Mouse (Mus musculus) right cerebral cortex, postnatal 14 days (tissue): ENCODE results near the gene Plekhg4.

Experiments
- DNase-seq: peaks from one replicate; pipeline ENCODE4 v3.0.0; 2022

Plekhg4 gene

GRCm38 (mm10) chr8:105373032-105373431 lies at the start of gene Plekhg4:
Gene Plekhg4, plus strand, starts transcription at chr8:105373274.
- no peak for DNase-seq

- peak; percentile 42 for DNase-seq
Measured at GRCm38 (mm10) chr8:105325641-105326093, 47.4 kb upstream of the Plekhg4 start.

- peak; percentile 98 for DNase-seq
Measured at GRCm38 (mm10) chr8:105326141-105326672, 46.9 kb upstream of the Plekhg4 start, which contains the start of the genes Lrrc29 and Tmem208. Gene Lrrc29, minus strand, starts transcription at chr8:105326278. Gene Tmem208, plus strand, starts transcription at chr8:105326354.

- DNase-seq = no peak
Measured at GRCm38 (mm10) chr8:105326968-105327367, 46.1 kb upstream of the Plekhg4 start.

- DNase-seq = no peak
Measured at GRCm38 (mm10) chr8:105330325-105330724, 42.7 kb upstream of the Plekhg4 start.

- DNase-seq = no peak
Measured at GRCm38 (mm10) chr8:105331469-105331868, 41.6 kb upstream of the Plekhg4 start.

GRCm38 (mm10) chr8:105331931-105332330 lies 41.1 kb upstream of the Plekhg4 start:
- no peak for DNase-seq

- no peak for DNase-seq
Measured at GRCm38 (mm10) chr8:105332523-105332922, 40.6 kb upstream of the Plekhg4 start.

GRCm38 (mm10) chr8:105336373-105337130 lies 36.5 kb upstream of the Plekhg4 start:
- DNase-seq = no peak

- DNase-seq = no peak
Measured at GRCm38 (mm10) chr8:105338992-105339391, 34.1 kb upstream of the Plekhg4 start.

- DNase-seq = no peak
Measured at GRCm38 (mm10) chr8:105339886-105340635, 33.0 kb upstream of the Plekhg4 start.

- no peak for DNase-seq
Measured at GRCm38 (mm10) chr8:105341399-105341798, 31.7 kb upstream of the Plekhg4 start.

- DNase-seq = no peak
Measured at GRCm38 (mm10) chr8:105342768-105343167, 30.3 kb upstream of the Plekhg4 start.

- DNase-seq = no peak
Measured at GRCm38 (mm10) chr8:105343791-105344574, 29.1 kb upstream of the Plekhg4 start.

- no peak for DNase-seq
Measured at GRCm38 (mm10) chr8:105345061-105345975, 27.8 kb upstream of the Plekhg4 start.

- no peak for DNase-seq
Measured at GRCm38 (mm10) chr8:105346611-105347427, 26.3 kb upstream of the Plekhg4 start.

- DNase-seq = peak; percentile 86
Measured at GRCm38 (mm10) chr8:105347428-105348221, 25.4 kb upstream of the Plekhg4 start, which contains the start of gene Fhod1. Gene Fhod1, minus strand, starts transcription at chr8:105347953.

- DNase-seq = peak; percentile 57
Measured at GRCm38 (mm10) chr8:105348450-105349095, 24.5 kb upstream of the Plekhg4 start, which contains the start of gene Slc9a5. Gene Slc9a5, plus strand, starts transcription at chr8:105348843.
